Mouse (Mus musculus) ES-E14 (cell line): ENCODE results near the gene Creg2. TPM values are rescaled to one million over a fixed set of nuclear protein-coding genes. Genes with fewer than 3 reads are reported as not detected.
A peak's percentile ranks its signal among the peaks of the same experiment; 100 is the strongest.

Source experiments
- DNase-seq: peaks from one replicate; pipeline ENCODE4 v3.0.0-alpha.2; 2013; ENCODE audit warnings: low read depth, low spot score
- H3K27ac ChIP-seq: 2 replicates; pipeline ENCODE4 v1.5.1; 2012; ENCODE audit warnings: low read depth, mild to moderate bottlenecking, low read length, moderate library complexity, mixed read lengths; ENCODE audit not compliant: poor library complexity, insufficient read depth, severe bottlenecking
- H3K36me3 ChIP-seq: 2 replicates; pipeline ENCODE4 v1.6.1; 2012; ENCODE audit warnings: mild to moderate bottlenecking, low read length, moderate library complexity, mixed read lengths; ENCODE audit not compliant: control insufficient read depth, poor library complexity, insufficient read depth, severe bottlenecking
- H3K4me1 ChIP-seq, 2 experiments: fragments of 150-350 bp in 1 of 2; sonication (generic) in 1 of 2; 2 replicates each; pipeline ENCODE4 v1.6.1; 2012; ENCODE audit warnings: low read length in 2 of 2, mild to moderate bottlenecking in 1 of 2, mixed read lengths in 1 of 2; ENCODE audit not compliant: control insufficient read depth in 2 of 2, insufficient read depth in 2 of 2, poor library complexity in 1 of 2
- H3K4me3 ChIP-seq, 2 experiments: fragments of 150-350 bp in 1 of 2; sonication (generic) in 1 of 2; 2 replicates each; pipeline ENCODE4 v1.5.1; 2012; ENCODE audit warnings: low read length in 2 of 2, low read depth in 1 of 2, mild to moderate bottlenecking in 1 of 2, mixed read lengths in 1 of 2; ENCODE audit not compliant: insufficient read depth in 1 of 2, poor library complexity in 1 of 2, severe bottlenecking in 1 of 2
- H3K9ac ChIP-seq: 2 replicates; pipeline ENCODE4 v1.6.1; 2012; ENCODE audit warnings: low read depth, mild to moderate bottlenecking, low read length, mixed read lengths; ENCODE audit not compliant: poor library complexity, insufficient read depth, severe bottlenecking
- H3K9me3 ChIP-seq: fragments of 150-350 bp; sonication (generic); 2 replicates; pipeline ENCODE4 v1.6.1; 2012; ENCODE audit warnings: low read depth, mild to moderate bottlenecking, low read length; ENCODE audit not compliant: control insufficient read depth, insufficient read depth
- CHD2 ChIP-seq: IDR thresholded peaks from 2 replicates; pipeline ENCODE4 v1.6.1; 2014; ENCODE audit warnings: mild to moderate bottlenecking, low read depth, low read length, inconsistent platforms
- HCFC1 ChIP-seq: IDR thresholded peaks from 2 replicates; pipeline ENCODE4 v1.6.1; 2012; ENCODE audit warnings: low read length, inconsistent platforms, borderline replicate concordance; ENCODE audit not compliant: insufficient read depth
- MAFK ChIP-seq: IDR thresholded peaks from 2 replicates; pipeline ENCODE4 v1.6.1; 2014; ENCODE audit warnings: mild to moderate bottlenecking, low read depth, low read length, inconsistent platforms; ENCODE audit not compliant: insufficient read depth
- ZC3H11A ChIP-seq: IDR thresholded peaks from 2 replicates; pipeline ENCODE4 v1.6.1; 2012; ENCODE audit warnings: low read depth, mild to moderate bottlenecking, inconsistent platforms, low read length, borderline replicate concordance
- ZNF384 ChIP-seq: IDR thresholded peaks from 2 replicates; pipeline ENCODE4 v1.6.1; 2012; ENCODE audit warnings: low read depth, low read length, inconsistent platforms
- in situ Hi-C, 2 experiments: fragments of 600-800 bp; cut with MboI; formaldehyde crosslinking; loops; one replicate each; pipeline ENCODE4 v1.15.1; 2025; ENCODE audit warnings: low sequenced_read_pairs in 2 of 2, inconsistent platforms in 1 of 2; ENCODE audit not compliant: unreplicated experiment in 2 of 2
- total RNA-seq: library from RNA; depleted of rRNA; stranded (reverse); fragments of 300-350 nt; gene quantifications from 2 replicates; pipeline ENCODE4 v1.2.3, GENCODE M21; 2012; rRNA removed

The Creg2 gene
- total RNA-seq, result 0.22 and 0.48 TPM in 2 replicates

DNA sequence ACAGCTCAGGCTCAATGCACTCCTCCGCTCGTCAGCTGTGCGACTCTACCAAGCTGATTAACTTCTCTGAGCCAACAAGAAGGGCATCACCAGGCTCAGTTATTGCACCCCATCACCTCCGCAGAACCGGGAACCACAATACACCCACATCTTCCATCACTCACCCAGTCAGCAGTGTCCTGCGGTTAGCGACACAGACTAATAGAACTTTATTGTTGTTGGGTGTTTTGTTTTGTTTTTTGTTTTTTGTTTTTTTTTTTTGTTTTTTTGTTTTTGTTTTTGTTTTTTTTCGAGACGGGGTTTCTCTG, at the start of gene Creg2:
Gene Creg2, minus strand, starts transcription at position 234 of the 308 bp plus-strand sequence.
- Histone ChIP-seq H3K36me3 (no peaks in the 10 kb centered on the region), H3K4me3 (peak within 1 kb of the TSS; percentile 72 to 74), H3K9me3 (no peaks in the 10 kb centered on the region), H3K27ac (no peak within 1 kb of the TSS), H3K9ac (peak within 1 kb of the TSS; percentile 51), H3K4me1 (peaks cover 0 to 9% of the 10 kb centered on the region in 2 experiments; a peak in 1 of 4 replicates)
- in situ Hi-C loops, result no loop called here
- TF ChIP-seq MAFK (no peak), ZC3H11A (no peak), ZNF384 (no peak), CHD2 (no peak), HCFC1 (no peak)
- DNase-seq, result no peak

DNA sequence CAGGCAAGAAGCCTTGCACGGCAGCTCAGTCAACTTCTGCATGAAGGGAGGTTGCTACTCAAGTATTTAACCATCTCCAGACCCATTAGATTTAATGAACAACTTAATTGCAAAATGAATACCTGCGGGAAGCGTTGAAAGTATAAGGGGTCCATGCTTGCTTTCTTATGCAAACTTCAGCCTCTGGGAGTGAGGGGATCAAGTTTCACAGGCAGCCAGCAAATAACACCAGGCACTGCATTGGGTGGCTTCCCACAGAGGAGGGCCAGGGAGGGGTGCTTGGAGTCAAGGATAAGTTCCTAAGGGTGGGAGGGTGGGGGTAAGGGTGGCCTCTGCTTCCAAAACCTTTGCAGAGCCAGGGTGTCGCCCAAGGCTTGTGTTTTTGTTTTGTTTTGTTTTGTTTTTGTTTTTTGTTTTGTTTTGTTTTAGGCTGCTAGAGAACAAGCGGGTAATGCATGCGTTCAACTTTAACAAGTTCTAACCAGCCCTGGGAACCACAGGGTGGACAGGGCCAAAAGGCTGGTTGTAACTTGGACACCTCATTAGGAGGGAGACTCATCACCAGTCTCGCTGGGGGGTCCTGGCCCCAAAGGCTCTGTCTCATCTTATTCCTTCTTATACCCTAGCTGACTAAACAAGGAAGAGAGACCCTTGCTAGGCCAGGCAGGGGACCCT, 49.5 kb upstream of the Creg2 start:
- Histone ChIP-seq H3K9me3 (no peaks in the 10 kb centered on the region), H3K9ac (no peak overlapping the region), H3K27ac (no peak overlapping the region), H3K4me3 (no peak overlapping the region), H3K4me1 (no peaks in the 10 kb centered on the region), H3K36me3 (no peaks in the 10 kb centered on the region)
- TF ChIP-seq ZC3H11A, result no peak
- TF ChIP-seq MAFK, result no peak
- no peak for TF ChIP-seq HCFC1
- no peak for TF ChIP-seq ZNF384
- TF ChIP-seq CHD2, result no peak
- in situ Hi-C loops, result no loop called here
- no peak for DNase-seq

DNA sequence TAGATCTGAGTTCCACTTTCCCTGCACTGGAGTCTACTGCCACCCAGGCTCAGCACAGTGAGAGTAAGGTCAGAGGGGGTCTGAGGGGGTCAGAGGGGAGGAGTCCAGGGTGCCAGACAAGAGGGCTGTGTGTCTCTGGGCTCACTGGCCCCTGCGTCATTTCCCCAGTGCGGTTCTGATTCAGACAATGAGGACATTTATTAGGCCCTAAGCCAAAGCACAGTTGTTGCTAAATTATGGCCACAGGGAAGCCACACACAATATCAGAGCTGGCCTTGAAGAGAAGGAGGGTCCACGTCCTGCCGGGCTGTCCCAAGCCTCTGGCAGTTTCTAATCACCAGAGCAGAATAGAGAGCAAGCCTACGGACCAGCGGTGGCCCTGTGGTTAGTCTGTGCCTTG, 47.2 kb upstream of the Creg2 start:
- in situ Hi-C loops, result no loop called here
- H3K9ac ChIP-seq, result no peak overlapping the region
- no peak overlapping the region for H3K27ac ChIP-seq

DNA sequence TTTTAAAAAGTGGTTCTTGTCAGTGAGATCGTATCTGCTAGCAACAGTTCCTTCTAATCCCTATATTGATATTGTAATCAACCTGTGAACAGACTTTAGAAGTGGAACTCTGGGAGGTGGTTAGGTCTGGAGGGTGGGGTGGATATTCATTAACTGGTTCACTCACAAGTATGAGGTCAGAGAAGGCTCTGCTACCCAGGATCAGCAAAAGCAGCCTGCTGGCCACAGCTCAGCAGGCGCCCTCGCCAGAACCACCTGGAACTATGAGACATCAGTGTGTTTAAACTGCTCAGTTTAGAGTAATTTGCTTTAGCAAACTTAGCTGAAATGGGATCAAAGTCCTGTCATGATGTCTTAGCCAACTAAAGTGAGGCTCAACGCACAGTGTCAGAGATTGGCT, 43.9 kb upstream of the Creg2 start:
- Histone ChIP-seq H3K9me3 (no peaks in the 10 kb centered on the region), H3K4me1 (no peaks in the 10 kb centered on the region), H3K27ac (no peak overlapping the region), H3K4me3 (no peak overlapping the region), H3K9ac (no peak overlapping the region), H3K36me3 (no peaks in the 10 kb centered on the region)
- DNase-seq, result no peak
- in situ Hi-C loops, result no loop called here
- no peak for TF ChIP-seq ZC3H11A
- no peak for TF ChIP-seq HCFC1
- no peak for TF ChIP-seq CHD2
- no peak for TF ChIP-seq MAFK
- TF ChIP-seq ZNF384, result no peak

More for the DNA sequence above, 47.2 kb upstream of the Creg2 start:
- no peak for DNase-seq
- Histone ChIP-seq H3K4me3 (no peak overlapping the region), H3K36me3 (no peaks in the 10 kb centered on the region), H3K4me1 (no peaks in the 10 kb centered on the region), H3K9me3 (no peaks in the 10 kb centered on the region)
- TF ChIP-seq ZC3H11A (no peak), ZNF384 (no peak), CHD2 (no peak), HCFC1 (no peak), MAFK (no peak)

DNA sequence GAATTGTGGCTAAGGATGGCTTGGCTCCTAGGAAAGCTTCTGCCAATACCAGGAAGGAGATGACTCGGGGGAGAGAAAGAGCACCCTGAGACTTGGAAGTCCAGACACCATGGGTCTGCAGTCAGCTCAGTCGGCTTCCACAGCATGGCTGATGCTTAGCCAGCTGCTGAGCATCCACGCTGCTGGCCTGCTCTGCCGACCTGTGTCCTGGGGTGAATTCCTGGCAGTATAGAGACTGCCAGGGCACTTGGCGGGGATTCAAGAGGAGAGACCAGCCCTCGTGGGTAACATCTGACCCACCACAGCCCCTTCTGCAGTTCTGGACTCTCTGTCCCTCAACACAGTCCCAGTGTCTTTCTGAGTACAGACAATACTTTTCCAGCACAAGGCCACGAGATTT, 43.5 kb upstream of the Creg2 start:
- no peak overlapping the region for H3K27ac ChIP-seq
- no peak for DNase-seq
- TF ChIP-seq ZC3H11A (no peak), HCFC1 (no peak), CHD2 (no peak), ZNF384 (no peak)

More for the DNA sequence above, 43.5 kb upstream of the Creg2 start:
- no peaks in the 10 kb centered on the region for H3K9me3 ChIP-seq
- no peak overlapping the region for H3K9ac ChIP-seq
- in situ Hi-C loops, result no loop called here
- H3K4me3 ChIP-seq, result no peak overlapping the region
- no peaks in the 10 kb centered on the region for H3K4me1 ChIP-seq
- H3K36me3 ChIP-seq, result no peaks in the 10 kb centered on the region
